Mouse (Mus musculus): Measurements from ENCODE around the gene B3gat1. TPM values are rescaled to one million over a fixed set of nuclear protein-coding genes. Genes with fewer than 3 reads are reported as not detected.

The B3gat1 gene
- polyA plus RNA-seq, 1 experiment from 2014 or later: not detected

DNA sequence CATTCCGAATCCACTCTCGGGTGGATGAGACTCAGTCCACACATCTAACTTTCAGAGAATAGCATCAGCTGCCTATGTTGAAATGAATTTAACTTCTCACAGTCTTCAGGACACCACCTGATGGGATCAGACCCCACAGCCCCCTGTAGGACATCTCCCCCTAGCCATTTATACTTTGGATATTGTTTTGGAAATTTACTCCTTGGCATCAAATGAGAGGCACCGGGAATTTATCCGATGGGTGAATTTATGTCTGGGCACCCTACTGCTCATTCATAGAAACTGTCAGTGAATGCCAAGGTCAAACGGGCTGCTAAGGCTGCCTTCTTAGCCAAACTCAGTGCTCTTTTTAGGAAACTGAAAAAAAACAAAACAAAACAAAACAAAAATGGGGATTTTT, 27.0 kb downstream of the B3gat1 start:
- H3K4me3 ChIP-seq (ENCODE audit: low read length): no peak overlapping the region
- ATAC-seq (ENCODE audit: low read depth): no peak

DNA sequence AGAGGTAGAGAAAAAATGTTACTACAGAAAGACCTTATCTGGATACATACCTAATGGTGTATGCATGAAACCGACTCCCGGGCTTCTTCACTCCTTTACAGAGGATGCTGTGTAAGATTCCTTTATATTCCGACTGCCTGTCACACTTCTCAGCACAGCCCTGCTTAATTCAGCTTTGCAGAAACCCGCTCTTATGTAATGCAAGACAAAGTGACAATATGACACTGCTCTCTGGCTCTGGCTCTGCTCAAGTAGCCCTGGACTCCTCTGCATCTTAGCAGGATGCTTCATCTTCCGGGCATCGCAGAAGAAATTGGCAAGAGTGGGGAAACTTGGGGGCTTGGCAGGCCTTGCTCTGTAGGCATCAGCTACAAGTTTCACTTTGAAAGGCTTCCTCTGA, 28.9 kb downstream of the B3gat1 start:
- Histone ChIP-seq H3K4me3 (ENCODE audit: low read length) (no peak overlapping the region), H3K4me2 (ENCODE audit: low read depth, low read length) (no peak overlapping the region), H3K9me3 (ENCODE audit: control insufficient read depth, low read length) (no peaks in the 10 kb centered on the region), H3K9ac (ENCODE audit: low read length) (no peak overlapping the region), H3K27me3 (ENCODE audit: control insufficient read depth, insufficient read depth, low read depth, low read length) (no peaks in the 10 kb centered on the region), H3K36me3 (ENCODE audit: control insufficient read depth, insufficient read depth, low read length) (no peaks in the 10 kb centered on the region), H3K4me1 (replicated peaks; ENCODE audit: control insufficient read depth, insufficient read depth, low read length) (no peaks in the 10 kb centered on the region), H3K27ac (ENCODE audit: low read length) (no peak overlapping the region)
- WGBS: 78% methylated on average over 6 of the region's 6 CpGs
- no peak for ATAC-seq (ENCODE audit: low read depth)

More for the DNA sequence above, 27.0 kb downstream of the B3gat1 start:
- H3K27me3 ChIP-seq (ENCODE audit: control insufficient read depth, insufficient read depth, low read depth, low read length): no peaks in the 10 kb centered on the region
- 55% methylated on average over 5 of the region's 5 CpGs for WGBS
- H3K9me3 ChIP-seq (ENCODE audit: control insufficient read depth, low read length): no peaks in the 10 kb centered on the region
- H3K27ac ChIP-seq (ENCODE audit: low read length): no peak overlapping the region
- H3K4me2 ChIP-seq (ENCODE audit: low read depth, low read length): no peak overlapping the region
- no peak overlapping the region for H3K9ac ChIP-seq (ENCODE audit: low read length)
- H3K36me3 ChIP-seq (ENCODE audit: control insufficient read depth, insufficient read depth, low read length): no peaks in the 10 kb centered on the region
- no peaks in the 10 kb centered on the region for H3K4me1 ChIP-seq (replicated peaks; ENCODE audit: control insufficient read depth, insufficient read depth, low read length)

DNA sequence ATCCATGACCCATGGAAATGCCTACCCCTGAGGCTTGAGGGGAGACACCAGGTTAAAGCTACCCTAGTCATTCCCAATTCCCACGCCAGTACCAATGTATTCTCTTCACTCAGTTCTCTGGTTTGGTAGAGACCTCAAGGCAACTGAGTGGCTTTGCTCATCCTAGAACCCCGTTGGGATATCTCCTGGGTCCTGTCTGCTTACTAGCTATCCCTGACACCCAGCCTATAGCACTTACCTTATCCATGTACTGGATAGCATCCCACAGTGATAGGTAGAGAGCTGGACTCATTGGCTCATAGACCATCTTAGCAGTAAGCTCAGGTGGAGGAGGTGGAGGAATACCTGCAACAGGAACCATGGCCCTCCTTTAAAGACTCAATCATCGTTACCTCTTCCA, 34.7 kb downstream of the B3gat1 start:
- no peak overlapping the region for H3K4me3 ChIP-seq (ENCODE audit: low read length)
- no peak for ATAC-seq (ENCODE audit: low read depth)
- 80% methylated on average over 3 of the region's 3 CpGs for WGBS

DNA sequence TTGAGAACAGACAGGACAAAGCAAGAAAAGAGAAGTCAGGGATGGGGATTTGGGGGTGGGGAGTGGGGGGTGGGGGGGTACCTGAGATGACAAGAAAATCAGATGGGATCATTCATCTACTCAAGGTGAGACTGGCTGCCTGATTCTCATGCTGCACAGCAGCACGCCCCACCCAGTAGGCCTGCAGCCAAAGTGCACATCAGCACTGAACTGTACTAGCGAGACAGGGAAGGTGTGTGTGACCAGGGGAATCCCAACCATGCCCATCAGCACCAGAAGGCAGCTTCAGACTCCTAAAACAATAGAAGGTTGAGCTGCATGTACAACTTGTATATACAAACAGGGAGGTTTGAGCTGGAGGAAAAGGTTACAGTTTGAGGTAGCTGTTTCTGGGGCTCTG, 42.2 kb downstream of the B3gat1 start:
- no peaks in the 10 kb centered on the region for H3K27me3 ChIP-seq (ENCODE audit: control insufficient read depth, insufficient read depth, low read depth, low read length)
- no peak overlapping the region for H3K27ac ChIP-seq (ENCODE audit: low read length)
- no peaks in the 10 kb centered on the region for H3K4me1 ChIP-seq (replicated peaks; ENCODE audit: control insufficient read depth, insufficient read depth, low read length)
- H3K4me3 ChIP-seq (ENCODE audit: low read length): no peak overlapping the region
- WGBS: 63% methylated on average over 2 of the region's 2 CpGs
- H3K36me3 ChIP-seq (ENCODE audit: control insufficient read depth, insufficient read depth, low read length): no peaks in the 10 kb centered on the region
- no peak overlapping the region for H3K4me2 ChIP-seq (ENCODE audit: low read depth, low read length)
- no peak for ATAC-seq (ENCODE audit: low read depth)
- H3K9ac ChIP-seq (ENCODE audit: low read length): no peak overlapping the region
- no peaks in the 10 kb centered on the region for H3K9me3 ChIP-seq (ENCODE audit: control insufficient read depth, low read length)

More for the DNA sequence above, 34.7 kb downstream of the B3gat1 start:
- no peak overlapping the region for H3K4me2 ChIP-seq (ENCODE audit: low read depth, low read length)
- H3K9ac ChIP-seq (ENCODE audit: low read length): no peak overlapping the region
- H3K27ac ChIP-seq (ENCODE audit: low read length): no peak overlapping the region
- no peaks in the 10 kb centered on the region for H3K4me1 ChIP-seq (replicated peaks; ENCODE audit: control insufficient read depth, insufficient read depth, low read length)
- H3K9me3 ChIP-seq (ENCODE audit: control insufficient read depth, low read length): no peaks in the 10 kb centered on the region
- no peaks in the 10 kb centered on the region for H3K27me3 ChIP-seq (ENCODE audit: control insufficient read depth, insufficient read depth, low read depth, low read length)
- H3K36me3 ChIP-seq (ENCODE audit: control insufficient read depth, insufficient read depth, low read length): no peaks in the 10 kb centered on the region

DNA sequence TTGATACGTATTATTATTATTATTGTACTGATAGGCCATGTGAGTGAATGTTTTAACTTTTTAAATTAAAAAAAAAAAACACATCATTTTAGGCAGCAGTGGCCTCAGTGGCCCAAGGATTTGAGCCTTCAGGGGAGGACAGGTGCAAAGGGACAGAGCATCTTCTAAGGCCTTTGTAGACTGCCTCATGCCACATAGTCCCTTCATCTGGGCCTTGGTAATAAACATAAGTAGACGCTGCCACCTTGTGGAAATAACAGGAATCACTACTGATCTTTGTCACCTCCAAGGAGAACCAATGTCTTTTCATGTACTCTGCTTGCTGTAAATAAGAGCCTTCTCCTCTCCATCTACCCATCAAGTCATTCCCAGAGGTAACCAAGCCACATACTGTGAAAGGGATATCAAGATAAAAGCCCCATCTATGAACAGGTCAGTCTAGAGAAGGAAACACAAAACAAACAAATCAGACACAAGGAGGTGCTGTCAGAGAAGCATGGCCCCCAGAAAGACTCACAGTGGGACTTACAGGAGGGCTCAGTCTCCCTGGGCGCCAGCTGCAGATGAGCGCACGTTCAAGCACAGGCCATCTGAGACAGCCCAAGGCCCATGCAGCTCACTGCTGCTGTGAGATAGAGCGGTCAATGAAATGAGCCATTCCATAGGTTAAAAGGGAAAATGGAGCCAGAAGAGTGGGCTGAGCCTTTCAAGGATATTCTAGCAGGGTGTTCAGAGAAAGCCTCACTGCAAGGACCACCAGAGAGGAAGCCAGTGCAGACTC, 42.8 kb downstream of the B3gat1 start:
- Histone ChIP-seq H3K27me3 (ENCODE audit: control insufficient read depth, insufficient read depth, low read depth, low read length) (no peaks in the 10 kb centered on the region), H3K4me2 (ENCODE audit: low read depth, low read length) (no peak overlapping the region), H3K4me3 (ENCODE audit: low read length) (no peak overlapping the region), H3K4me1 (replicated peaks; ENCODE audit: control insufficient read depth, insufficient read depth, low read length) (no peaks in the 10 kb centered on the region), H3K36me3 (ENCODE audit: control insufficient read depth, insufficient read depth, low read length) (no peaks in the 10 kb centered on the region), H3K27ac (ENCODE audit: low read length) (no peak overlapping the region), H3K9ac (ENCODE audit: low read length) (no peak overlapping the region), H3K9me3 (ENCODE audit: control insufficient read depth, low read length) (no peaks in the 10 kb centered on the region)
- WGBS: 56% methylated on average over 6 of the region's 6 CpGs
- ATAC-seq (ENCODE audit: low read depth): 0 out of 2 replicates have a peak, but pooled peaks have one; percentile 36

DNA sequence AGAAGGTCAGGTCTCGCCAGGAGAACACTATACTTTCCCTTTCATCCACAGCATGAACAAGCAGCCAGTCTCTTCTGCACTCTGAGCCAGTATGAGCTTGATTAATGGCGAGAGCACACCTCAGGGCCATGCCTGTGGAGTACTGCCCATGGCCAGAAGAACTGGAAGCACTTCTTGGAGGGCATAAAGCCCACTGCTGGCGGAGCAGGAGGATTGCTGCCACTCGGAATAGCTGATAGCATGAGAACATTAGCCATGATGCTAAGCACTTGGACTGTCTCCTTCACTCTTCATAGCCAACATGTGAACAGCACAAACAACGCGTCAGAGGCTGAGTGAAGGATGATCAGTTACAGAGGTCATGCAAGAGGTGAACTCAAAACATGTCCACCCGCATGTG, 44.9 kb downstream of the B3gat1 start:
- Histone ChIP-seq H3K9ac (ENCODE audit: low read length) (no peak overlapping the region), H3K4me2 (ENCODE audit: low read depth, low read length) (no peak overlapping the region), H3K36me3 (ENCODE audit: control insufficient read depth, insufficient read depth, low read length) (no peaks in the 10 kb centered on the region), H3K9me3 (ENCODE audit: control insufficient read depth, low read length) (no peaks in the 10 kb centered on the region), H3K27ac (ENCODE audit: low read length) (no peak overlapping the region), H3K4me1 (replicated peaks; ENCODE audit: control insufficient read depth, insufficient read depth, low read length) (no peaks in the 10 kb centered on the region), H3K4me3 (ENCODE audit: low read length) (no peak overlapping the region), H3K27me3 (ENCODE audit: control insufficient read depth, insufficient read depth, low read depth, low read length) (no peaks in the 10 kb centered on the region)
- WGBS: 78% methylated on average over 7 of the region's 7 CpGs
- no peak for ATAC-seq (ENCODE audit: low read depth)

DNA sequence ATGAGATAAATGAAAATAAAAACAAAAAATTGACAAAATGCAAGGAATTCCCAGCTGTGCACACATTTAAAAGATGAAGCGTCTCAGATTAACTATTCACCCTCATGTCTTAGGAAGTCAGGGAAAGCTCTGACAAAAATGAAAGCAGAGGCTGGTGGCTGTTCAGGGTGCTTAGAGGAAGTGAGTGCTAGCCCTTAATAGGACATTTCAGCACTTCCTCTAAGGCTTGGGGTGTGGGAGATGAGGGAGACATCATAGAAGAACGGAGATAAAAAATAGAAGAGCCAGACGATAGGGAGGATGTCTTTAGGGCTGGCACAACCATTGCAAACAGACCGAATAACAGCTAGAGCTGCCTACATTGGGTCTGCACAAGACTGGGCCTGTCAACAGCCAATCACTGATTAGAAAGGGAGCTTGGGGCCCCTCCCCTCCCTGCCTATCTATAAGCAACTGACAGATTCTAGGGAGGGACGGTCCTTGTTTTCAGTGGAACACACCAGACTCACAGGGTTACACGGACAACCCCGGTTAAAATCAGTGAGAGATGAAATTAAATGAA, 50.0 kb downstream of the B3gat1 start:
- H3K4me2 ChIP-seq (ENCODE audit: low read depth, low read length): no peak overlapping the region
- no peaks in the 10 kb centered on the region for H3K9me3 ChIP-seq (ENCODE audit: control insufficient read depth, low read length)
- H3K36me3 ChIP-seq (ENCODE audit: control insufficient read depth, insufficient read depth, low read length): no peaks in the 10 kb centered on the region
- no peaks in the 10 kb centered on the region for H3K4me1 ChIP-seq (replicated peaks; ENCODE audit: control insufficient read depth, insufficient read depth, low read length)
- WGBS: 47% methylated on average over 7 of the region's 7 CpGs
- ATAC-seq (ENCODE audit: low read depth): no peak; the same call in 1 of the 2 replicates
- no peak overlapping the region for H3K4me3 ChIP-seq (ENCODE audit: low read length)
- H3K27ac ChIP-seq (ENCODE audit: low read length): no peak overlapping the region
- H3K27me3 ChIP-seq (ENCODE audit: control insufficient read depth, insufficient read depth, low read depth, low read length): no peaks in the 10 kb centered on the region
- H3K9ac ChIP-seq (ENCODE audit: low read length): no peak overlapping the region

DNA sequence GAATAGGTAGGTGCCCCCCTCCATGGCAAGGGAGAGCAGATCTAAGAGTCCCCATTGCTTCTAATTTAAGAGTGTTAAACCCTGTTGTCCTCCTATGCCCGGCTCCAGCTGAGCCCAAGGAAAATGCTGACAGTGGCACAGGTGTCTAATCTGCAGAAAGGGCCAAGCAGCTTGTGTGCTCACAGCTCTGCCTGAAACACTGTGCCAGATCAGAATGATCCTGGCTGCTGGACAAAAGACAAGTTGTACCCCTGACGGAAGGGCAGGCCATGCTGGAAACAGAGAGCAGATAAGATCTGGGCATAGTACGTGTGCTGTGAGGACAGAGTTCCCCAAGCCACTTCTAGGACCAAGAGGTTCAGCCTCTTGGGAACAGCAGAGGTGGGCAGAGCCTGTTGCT, 59.3 kb downstream of the B3gat1 start:
- H3K4me1 ChIP-seq (replicated peaks; ENCODE audit: control insufficient read depth, insufficient read depth, low read length): no peaks in the 10 kb centered on the region
- no peak overlapping the region for H3K4me2 ChIP-seq (ENCODE audit: low read depth, low read length)
- H3K27me3 ChIP-seq (ENCODE audit: control insufficient read depth, insufficient read depth, low read depth, low read length): no peaks in the 10 kb centered on the region
- H3K27ac ChIP-seq (ENCODE audit: low read length): no peak overlapping the region
- no peaks in the 10 kb centered on the region for H3K36me3 ChIP-seq (ENCODE audit: control insufficient read depth, insufficient read depth, low read length)
- H3K4me3 ChIP-seq (ENCODE audit: low read length): no peak overlapping the region
- WGBS: 50% methylated on average over 3 of the region's 3 CpGs
- H3K9me3 ChIP-seq (ENCODE audit: control insufficient read depth, low read length): no peaks in the 10 kb centered on the region
- no peak for ATAC-seq (ENCODE audit: low read depth)
- H3K9ac ChIP-seq (ENCODE audit: low read length): no peak overlapping the region

DNA sequence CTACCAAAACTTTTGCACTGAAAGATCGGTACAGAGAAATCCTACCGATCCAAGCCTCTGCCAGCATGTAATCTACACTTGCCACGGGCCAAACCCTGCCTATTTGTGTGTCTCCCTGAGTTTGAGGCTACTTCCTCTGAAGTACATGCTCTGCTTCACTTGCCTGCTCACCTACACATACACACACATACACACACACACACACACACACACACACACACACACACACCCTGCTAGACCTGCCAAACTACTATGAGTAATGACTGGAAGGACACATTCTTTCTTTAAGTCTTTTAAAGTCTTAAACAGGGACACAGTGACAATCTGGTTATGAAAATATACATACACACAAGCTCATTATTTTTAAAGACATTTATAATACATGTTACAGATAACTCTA, 64.7 kb downstream of the B3gat1 start:
- Histone ChIP-seq H3K27ac (ENCODE audit: low read length) (no peak overlapping the region), H3K36me3 (ENCODE audit: control insufficient read depth, insufficient read depth, low read length) (no peaks in the 10 kb centered on the region), H3K4me3 (ENCODE audit: low read length) (no peak overlapping the region), H3K9me3 (ENCODE audit: control insufficient read depth, low read length) (no peaks in the 10 kb centered on the region), H3K9ac (ENCODE audit: low read length) (no peak overlapping the region), H3K27me3 (ENCODE audit: control insufficient read depth, insufficient read depth, low read depth, low read length) (no peaks in the 10 kb centered on the region), H3K4me1 (replicated peaks; ENCODE audit: control insufficient read depth, insufficient read depth, low read length) (no peaks in the 10 kb centered on the region), H3K4me2 (ENCODE audit: low read depth, low read length) (no peak overlapping the region)
- WGBS: 73% methylated on average over 3 of the region's 3 CpGs
- no peak for ATAC-seq (ENCODE audit: low read depth)

Measured in lung, embryonic 16.5 days (tissue).